14 mouse cellular contexts compared by ENCODE assay signal in genomic region chr10:53728883-53729282, GRCm38 (mm10). TPM values are rescaled to one million over a fixed set of nuclear protein-coding genes. Genes with fewer than 3 reads are reported as not detected.
"Had no signal": no experiment of that assay in that cellular context is flagged by ENCODE, and none has a peak within 500 bp of the region (broad histone marks: within the 10 kb centered on the region; RNA-seq: fewer than 3 reads in every experiment).

No protein-coding gene starts in this region.

- DNase-seq: kidney, postnatal 14 days; liver; liver, embryonic 13.5 days; liver, postnatal 0 days; midbrain, embryonic 14.5 days; right cerebral cortex, adult 18-20 months; right cerebral cortex, postnatal 25 days; thymus, postnatal 14 days had no signal

- H3K9me3 ChIP-seq: liver, embryonic 13.5 days; midbrain, embryonic 10.5 days; neural tube, embryonic 15.5 days had no signal

- H3K27me3 ChIP-seq: liver, embryonic 13.5 days; neural tube, embryonic 15.5 days had no signal

- H3K4me2 ChIP-seq: liver, embryonic 13.5 days; neural tube, embryonic 15.5 days had no signal

- H3K4me3 ChIP-seq: left cerebral cortex, adult 2 months; liver, embryonic 13.5 days; midbrain, embryonic 10.5 days; myocyte; neural tube, embryonic 15.5 days had no signal

- ATAC-seq: intestine, postnatal 0 days; liver, postnatal 0 days had no signal

- H3K27ac ChIP-seq: left cerebral cortex, adult 2 months; liver, embryonic 13.5 days; midbrain, embryonic 10.5 days; neural tube, embryonic 15.5 days; stomach, postnatal 0 days had no signal

- H3K36me3 ChIP-seq: liver, embryonic 13.5 days; midbrain, embryonic 10.5 days; neural tube, embryonic 15.5 days had no signal

- H3K4me1 ChIP-seq: liver, embryonic 13.5 days; midbrain, embryonic 10.5 days; neural tube, embryonic 15.5 days had no signal

- H3K9ac ChIP-seq: liver, embryonic 13.5 days; liver, postnatal 0 days; neural tube, embryonic 15.5 days had no signal

RNA-seq across cellular contexts. Expression of gene Fam184a, which starts 22.0 kb away (rescaled TPM):
- polyA plus RNA-seq: myocyte had no signal
